Mouse (Mus musculus) left cerebral cortex, adult 2 months (tissue): Measurements from ENCODE around the gene Olfr1047. TPM values are rescaled to one million over a fixed set of nuclear protein-coding genes. Genes with fewer than 3 reads are reported as not detected.
"Not testable (repeated sequence)": the region's sequence is repeated elsewhere in the genome, so short reads cannot be mapped to it uniquely, and the experiment has no call there.

ENCODE experiments used
- DNase-seq, 2 experiments: peaks; one replicate each; pipeline ENCODE4 v3.0.0; 2021 to 2022; ENCODE audit warnings: low spot score in 2 of 2, mixed read lengths in 1 of 2; ENCODE audit errors: extremely low spot score in 1 of 2
- H3K27ac ChIP-seq: fragments of 200-600 bp; 2 replicates; pipeline ENCODE4 v1.8.1; 2022
- H3K4me3 ChIP-seq: fragments of 200-600 bp; 2 replicates; pipeline ENCODE4 v1.8.1; 2022
- CTCF ChIP-seq: fragments of 200-600 bp; IDR thresholded peaks from 2 replicates; pipeline ENCODE4 v1.8.1; 2022; ENCODE audit warnings: antibody characterized with exemption, mild to moderate bottlenecking, moderate library complexity
- intact Hi-C: fragments of 180-260 bp; cut with DNase I; formaldehyde crosslinking; loops from one replicate; pipeline ENCODE4 v1.15.1; 2025
- long read RNA-seq, 2 experiments: library from polyadenylated mRNA; stranded (forward); transcript quantifications; one replicate each; pipeline ENCODE4 v2.0.0; 2021; ENCODE audit warnings: borderline mapping rate in 2 of 2
- total RNA-seq, 2 experiments: library from RNA; stranded (reverse); gene quantifications; 2 replicates each; pipeline ENCODE4 v1.2.3; 2021

Olfr1047 gene
- not detected for total RNA-seq
- long read RNA-seq, experiment 1 = 0 reads
- long read RNA-seq, experiment 2 = 0 reads

DNA sequence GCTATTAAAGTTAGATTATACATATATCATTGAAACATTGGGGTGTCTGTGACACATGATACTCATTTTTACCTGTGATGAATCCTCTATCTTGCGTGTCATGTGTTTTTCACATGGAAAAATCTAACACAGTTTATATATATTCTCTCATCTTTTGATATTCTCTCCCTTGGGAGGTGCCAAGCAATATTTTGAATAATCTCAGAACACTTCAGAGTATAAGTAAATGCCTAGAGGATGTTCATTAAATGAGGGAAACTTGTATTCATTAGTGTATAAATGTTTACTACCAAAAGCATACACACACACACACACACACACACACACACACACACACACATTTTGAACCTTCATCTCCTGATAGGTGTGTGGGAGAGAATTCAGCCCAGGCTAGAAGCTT is at the start of gene Olfr1047:
TSS of gene Olfr1047 (minus strand) at position 101 of the 400 bp plus-strand sequence.
- no peak for TF ChIP-seq CTCF
- Histone ChIP-seq H3K4me3 (no peak within 1 kb of the TSS), H3K27ac (no peak within 1 kb of the TSS)
- intact Hi-C loops = no loop called here
- no peak for DNase-seq

DNA sequence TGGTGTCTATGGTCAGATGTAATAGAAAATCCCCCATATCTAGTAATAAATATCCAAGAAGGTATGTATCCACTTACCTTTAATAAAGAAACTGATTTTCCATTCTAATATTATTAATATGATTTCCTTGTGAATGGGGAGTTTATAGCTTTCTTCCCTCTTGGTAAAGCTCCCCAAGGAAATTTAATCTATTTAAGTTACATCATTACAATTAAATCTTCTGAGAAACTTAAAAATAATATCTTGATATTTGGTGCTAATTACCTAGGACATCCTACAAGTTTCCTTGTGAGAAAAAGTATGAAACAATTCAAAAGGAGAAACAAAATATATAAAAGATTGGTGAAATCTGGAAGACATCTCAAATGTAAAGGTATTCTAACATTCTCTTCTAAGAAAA is 47.8 kb upstream of the Olfr1047 start, which contains the start of gene Olfr1051:
TSS of gene Olfr1051 (minus strand) at position 101 of the 400 bp plus-strand sequence.
- DNase-seq, H3K27ac ChIP-seq, H3K4me3 ChIP-seq, intact Hi-C loops: not testable (repeated sequence)

DNA sequence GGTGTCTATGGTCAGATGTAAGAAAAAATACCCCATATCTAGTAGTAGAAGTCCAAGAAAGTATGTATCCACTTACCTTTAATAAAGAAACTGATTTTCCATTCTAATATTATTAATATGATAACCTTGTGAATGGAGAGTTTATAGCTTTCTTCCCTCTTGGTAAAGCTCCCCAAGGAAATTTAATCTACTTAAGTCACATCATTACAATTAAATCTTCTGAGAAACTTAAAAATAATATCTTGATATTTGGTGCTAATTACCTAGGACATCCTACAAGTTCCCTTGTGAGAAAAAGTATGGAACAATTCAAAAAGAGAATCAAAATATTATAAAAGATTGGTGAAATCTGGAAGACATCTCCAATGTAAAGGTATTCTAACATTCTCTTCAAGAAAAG is 27.0 kb upstream of the Olfr1047 start, which contains the start of gene Olfr1049:
TSS of gene Olfr1049 (minus strand) at position 101 of the 400 bp plus-strand sequence.
- DNase-seq, H3K27ac ChIP-seq, intact Hi-C loops, H3K4me3 ChIP-seq: not testable (repeated sequence)

DNA sequence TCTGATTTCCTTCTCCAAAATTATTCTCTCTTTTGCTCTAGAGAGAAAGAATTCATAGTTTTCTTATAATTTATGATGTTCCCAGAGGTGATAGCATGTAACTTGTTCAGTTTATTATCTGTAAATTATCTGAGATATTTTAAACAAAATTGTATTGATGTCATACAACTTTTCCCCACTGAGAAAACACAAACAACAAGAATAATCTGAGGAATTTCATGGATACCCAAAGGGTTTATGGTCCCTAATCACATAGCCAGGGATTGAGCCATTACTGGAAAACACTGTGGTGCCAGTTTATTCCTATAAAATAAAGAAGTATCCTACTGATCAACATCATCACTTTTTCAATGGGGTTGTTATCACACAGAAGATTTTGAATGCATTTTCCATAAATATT is 9.0 kb upstream of the Olfr1047 start, which contains the start of gene Olfr1048:
TSS of gene Olfr1048 (minus strand) at position 101 of the 400 bp plus-strand sequence.
- Histone ChIP-seq H3K27ac (no peak within 1 kb of the TSS), H3K4me3 (no peak within 1 kb of the TSS)
- no peak for TF ChIP-seq CTCF
- no peak for DNase-seq
- intact Hi-C loops = no loop called here

DNA sequence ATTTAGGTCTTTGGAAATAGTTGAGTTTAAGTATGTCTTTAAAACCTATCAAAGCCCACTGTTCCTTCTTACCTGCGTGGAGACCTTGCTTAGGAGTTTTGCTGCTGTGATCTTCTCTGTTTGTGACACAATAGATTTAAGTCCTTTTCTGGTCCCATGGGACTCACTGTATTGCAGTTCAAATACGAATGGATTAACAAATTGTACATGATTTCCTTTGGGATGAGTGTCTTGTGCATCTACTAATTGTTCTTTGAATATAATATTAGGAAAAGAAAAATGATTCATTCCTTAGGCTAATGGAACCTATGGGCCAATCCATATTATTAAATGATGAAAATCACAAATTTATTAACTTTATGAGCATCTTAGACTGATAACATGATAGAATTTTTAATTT is 12.0 kb downstream of the Olfr1047 start, which contains the start of gene Olfr1046:
TSS of gene Olfr1046 (minus strand) at position 101 of the 400 bp plus-strand sequence.
- Histone ChIP-seq H3K4me3 (no peak within 1 kb of the TSS), H3K27ac (no peak within 1 kb of the TSS)
- intact Hi-C loops = no loop called here
- DNase-seq = no peak
- no peak for TF ChIP-seq CTCF

DNA sequence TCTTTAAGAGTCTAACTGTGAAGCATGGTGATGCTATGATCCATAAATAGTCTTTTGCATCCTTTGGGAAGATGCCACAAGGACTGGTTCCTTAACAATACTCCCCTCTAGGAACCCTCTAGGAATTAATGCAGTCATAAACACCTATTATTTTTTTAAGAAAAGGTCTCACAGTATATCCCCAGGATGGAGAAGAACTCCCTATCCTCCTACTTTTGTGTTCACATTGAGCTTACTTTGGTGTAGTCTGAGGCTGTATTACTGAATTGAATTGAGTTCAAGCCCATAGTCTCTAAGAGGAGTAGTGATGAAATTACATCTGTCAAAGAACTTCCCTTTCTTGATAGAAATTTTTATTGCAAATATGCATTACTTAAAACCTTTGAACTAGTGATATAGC is 28.3 kb downstream of the Olfr1047 start, which contains the start of gene Olfr1045:
TSS of gene Olfr1045 (minus strand) at position 101 of the 400 bp plus-strand sequence.
- TF ChIP-seq CTCF = no peak
- Histone ChIP-seq H3K27ac (no peak within 1 kb of the TSS), H3K4me3 (no peak within 1 kb of the TSS)
- intact Hi-C loops = no loop called here
- DNase-seq = no peak

DNA sequence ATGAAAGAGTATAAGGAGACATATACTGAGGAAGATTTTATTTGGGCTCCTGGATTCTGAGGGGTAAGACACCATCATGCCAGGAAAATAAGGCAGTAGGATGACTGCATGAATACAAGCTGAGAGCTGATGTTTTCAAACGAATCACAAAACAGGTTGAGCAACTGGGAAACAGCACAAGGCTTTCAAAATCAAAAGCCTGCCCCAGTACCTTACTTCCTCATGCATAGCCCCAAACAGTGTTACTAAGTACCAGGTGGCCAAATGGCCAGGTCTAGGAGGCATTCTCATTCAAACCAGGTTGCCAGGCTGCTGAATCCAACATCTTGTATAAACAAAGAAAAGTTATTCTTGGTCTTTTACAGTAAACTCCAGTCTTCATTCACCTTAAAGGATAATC is 35.3 kb downstream of the Olfr1047 start:
- intact Hi-C loops = no loop called here
- TF ChIP-seq CTCF = no peak
- DNase-seq = no peak
- Histone ChIP-seq H3K27ac (no peak overlapping the region), H3K4me3 (no peak overlapping the region)

DNA sequence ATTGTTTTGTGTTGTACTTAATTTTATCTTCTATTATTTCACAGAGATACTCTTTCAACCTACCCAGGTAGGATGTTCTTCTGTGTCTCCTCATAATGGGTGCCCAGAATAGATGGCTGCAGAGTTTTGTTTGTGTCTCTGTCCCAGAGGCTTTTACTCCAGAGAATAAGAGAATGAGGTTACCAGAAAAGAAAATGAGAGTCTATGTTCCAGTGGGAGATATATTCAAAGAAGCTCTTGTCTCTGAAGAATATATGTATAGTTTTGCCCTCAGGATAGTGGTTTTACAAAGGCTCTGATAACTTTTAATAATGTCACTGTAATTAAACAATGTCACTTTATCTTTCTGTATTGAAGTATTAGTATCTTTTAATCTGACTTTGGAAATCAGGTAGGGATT is 45.6 kb downstream of the Olfr1047 start, which contains the start of gene Olfr52:
TSS of gene Olfr52 (minus strand) at position 101 of the 400 bp plus-strand sequence.
- intact Hi-C loops = no loop called here
- TF ChIP-seq CTCF = no peak
- no peak for DNase-seq
- Histone ChIP-seq H3K4me3 (no peak within 1 kb of the TSS), H3K27ac (no peak within 1 kb of the TSS)

DNA sequence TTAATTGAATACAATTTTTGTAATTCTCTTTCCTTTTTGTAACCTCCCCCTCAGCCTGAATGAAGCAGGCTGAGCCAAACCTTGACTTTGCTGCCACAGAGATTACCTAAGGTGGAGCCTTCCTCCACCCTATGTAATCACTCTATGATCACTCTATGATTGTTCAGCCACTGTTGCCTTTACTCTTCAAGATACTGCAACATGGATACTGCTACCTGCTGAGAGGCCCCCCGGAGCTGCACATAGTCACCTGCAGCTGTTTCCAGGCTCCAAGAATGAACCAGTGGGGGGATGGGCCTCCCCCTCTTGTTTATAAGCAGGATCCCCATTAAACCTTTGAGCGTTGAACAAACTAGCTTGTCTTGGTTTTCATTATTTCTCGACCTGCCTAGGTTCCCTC is 51.3 kb downstream of the Olfr1047 start:
- intact Hi-C loops = no loop called here
- TF ChIP-seq CTCF = no peak

DNA sequence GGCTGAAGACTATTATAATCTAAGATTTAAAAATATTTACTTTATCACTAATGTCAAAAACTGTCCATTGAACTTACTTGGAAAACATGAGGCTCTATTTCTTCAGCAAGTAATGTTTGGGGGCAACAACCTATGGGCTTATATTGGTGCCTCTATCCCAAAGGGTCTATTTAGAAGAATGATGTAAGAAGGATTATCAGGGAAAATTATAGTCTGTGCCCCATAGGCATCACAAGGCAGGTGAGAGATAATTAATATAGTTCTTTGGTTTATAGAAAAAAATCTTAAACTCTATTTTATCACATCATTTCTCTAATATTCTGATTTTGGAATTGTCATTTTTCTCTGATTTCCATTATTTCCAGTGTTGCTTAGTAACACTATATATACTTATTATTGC is 53.5 kb downstream of the Olfr1047 start, which contains the start of gene Olfr1044:
TSS of gene Olfr1044 (minus strand) at position 101 of the 400 bp plus-strand sequence.
- no peak for DNase-seq
- intact Hi-C loops = no loop called here
- H3K4me3 ChIP-seq = no peak within 1 kb of the TSS
- no peak within 1 kb of the TSS for H3K27ac ChIP-seq
- no peak for TF ChIP-seq CTCF

More for the DNA sequence above, 51.3 kb downstream of the Olfr1047 start:
- DNase-seq = no peak
- Histone ChIP-seq H3K27ac (no peak overlapping the region), H3K4me3 (no peak overlapping the region)

Other genes with a start within 250 kb of the Olfr1047 start
- not detected for gene Olfr1031, start 241.1 kb downstream of the Olfr1047 start, total RNA-seq
- gene Olfr1032, start 225.9 kb downstream of the Olfr1047 start, total RNA-seq = not detected
- not detected for gene Olfr1033, start 210.8 kb downstream of the Olfr1047 start, total RNA-seq
- not detected for gene Olfr1034, start 185.5 kb downstream of the Olfr1047 start, total RNA-seq
- not detected for gene Olfr1036, start 157.4 kb downstream of the Olfr1047 start, total RNA-seq
- not detected for gene Olfr1037, start 144.0 kb downstream of the Olfr1047 start, total RNA-seq
- not detected for gene Olfr1039, start 95.5 kb downstream of the Olfr1047 start, total RNA-seq
- gene Olfr1040, start 84.7 kb downstream of the Olfr1047 start, total RNA-seq = not detected
- gene Olfr1042, start 69.6 kb downstream of the Olfr1047 start, total RNA-seq = not detected
- not detected for gene Olfr1043, start 63.9 kb downstream of the Olfr1047 start, total RNA-seq
- gene Olfr1044, start 53.6 kb downstream of the Olfr1047 start, total RNA-seq = not detected
- not detected for gene Olfr52, start 45.7 kb downstream of the Olfr1047 start, total RNA-seq
- gene Olfr1045, start 28.4 kb downstream of the Olfr1047 start, total RNA-seq = not detected
- gene Olfr1046, start 12.1 kb downstream of the Olfr1047 start, total RNA-seq = not detected
- not detected for gene Olfr1048, start 8.9 kb upstream of the Olfr1047 start, total RNA-seq
- not detected for gene Olfr1049, start 26.9 kb upstream of the Olfr1047 start, total RNA-seq
- not detected for gene Olfr1051, start 47.7 kb upstream of the Olfr1047 start, total RNA-seq
- not detected for gene Olfr1052, start 61.1 kb upstream of the Olfr1047 start, total RNA-seq
- not detected for gene Olfr1053, start 83.9 kb upstream of the Olfr1047 start, total RNA-seq
- gene Olfr1054, start 104.0 kb upstream of the Olfr1047 start, total RNA-seq = not detected
- not detected for gene Olfr1055, start 118.9 kb upstream of the Olfr1047 start, total RNA-seq
- gene Olfr1056, start 131.1 kb upstream of the Olfr1047 start, total RNA-seq = not detected
- gene Olfr1057, start 147.0 kb upstream of the Olfr1047 start, total RNA-seq = not detected
- gene Olfr1058, start 157.2 kb upstream of the Olfr1047 start, total RNA-seq = not detected
- not detected for gene Olfr1061, start 182.6 kb upstream of the Olfr1047 start, total RNA-seq
- gene Olfr1062, start 195.3 kb upstream of the Olfr1047 start, total RNA-seq = not detected
- gene Olfr1065, start 219.2 kb upstream of the Olfr1047 start, total RNA-seq = not detected
- not detected for gene Olfr1066, start 224.9 kb upstream of the Olfr1047 start, total RNA-seq